Mouse (Mus musculus): ENCODE data around the gene Tbc1d8.

Tbc1d8 gene

DNA sequence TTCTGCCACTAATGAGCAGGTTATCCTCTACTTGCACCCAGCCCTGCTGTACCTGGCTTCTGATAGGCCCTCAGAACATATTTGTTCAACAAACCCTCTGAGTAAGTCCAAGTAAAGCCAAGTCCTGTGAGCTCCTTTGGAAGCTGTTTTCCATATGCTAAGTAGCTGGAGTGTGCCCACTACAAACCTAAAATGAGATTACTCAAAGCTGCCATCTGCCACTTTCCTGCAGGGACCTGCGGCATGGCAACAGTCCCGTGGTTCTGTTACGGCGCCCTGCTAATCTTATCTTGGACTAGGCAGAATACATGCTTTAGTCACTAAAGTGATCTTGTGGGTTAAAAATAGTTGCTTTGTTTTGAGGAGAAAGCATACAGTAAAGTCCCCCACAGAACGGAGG lies 32.4 kb downstream of the Tbc1d8 start:
- DNase-seq (ENCODE audit: low spot score), result no peak

DNA sequence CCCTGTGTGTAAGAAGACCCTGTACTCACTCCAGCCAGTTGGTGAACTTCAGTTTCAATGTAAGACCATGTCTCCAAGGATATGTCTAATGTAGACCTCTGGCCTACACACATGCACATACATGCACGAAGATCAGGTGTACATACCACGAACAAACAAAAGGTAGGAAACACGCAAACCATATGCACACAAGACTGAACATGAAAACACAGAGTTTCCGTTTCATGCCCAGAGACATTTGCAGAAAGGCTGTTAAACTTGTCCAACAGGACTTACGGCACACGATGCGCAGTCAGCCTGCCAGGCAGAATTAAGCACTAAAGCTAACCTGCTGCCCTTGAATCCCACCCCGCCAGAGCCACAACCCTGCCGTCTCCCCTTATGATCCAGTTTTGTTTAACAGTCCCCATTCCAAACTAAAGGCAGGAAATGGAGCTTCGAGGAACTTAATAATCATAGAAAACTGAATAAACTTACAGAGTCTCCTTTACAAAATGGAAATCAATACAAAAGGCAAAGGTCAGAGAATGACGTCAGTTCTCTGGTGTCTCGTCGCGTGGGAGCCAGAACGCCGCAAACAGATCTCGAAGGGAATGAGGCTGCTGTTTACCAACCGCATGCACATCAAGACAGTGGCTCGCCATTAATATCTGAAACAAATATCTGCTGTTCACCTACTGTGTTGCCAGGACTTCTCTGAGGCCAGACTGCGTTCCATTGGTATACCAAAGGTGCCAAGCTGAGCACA lies 33.1 kb downstream of the Tbc1d8 start:
- no peak for DNase-seq (ENCODE audit: low spot score)

DNA sequence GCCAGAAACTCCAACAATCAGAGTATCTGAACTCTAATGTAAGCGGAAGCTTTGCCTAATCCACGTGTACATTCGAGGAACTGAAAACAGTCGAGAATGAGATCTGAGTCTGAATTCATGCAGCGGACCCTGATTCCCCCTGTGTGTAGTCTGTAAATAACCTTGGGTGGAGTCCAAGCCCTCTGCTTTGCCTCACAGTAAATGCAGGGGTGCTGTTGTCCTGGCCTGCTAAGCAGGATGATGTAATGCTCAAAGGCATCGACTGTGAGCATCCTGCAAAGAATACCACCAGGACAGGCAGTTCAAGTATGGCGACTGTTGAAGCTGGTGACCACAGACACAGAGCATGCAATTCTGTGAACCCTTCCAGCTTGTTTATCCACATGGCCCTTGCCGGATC lies 34.8 kb downstream of the Tbc1d8 start:
- DNase-seq (ENCODE audit: low spot score), result no peak

DNA sequence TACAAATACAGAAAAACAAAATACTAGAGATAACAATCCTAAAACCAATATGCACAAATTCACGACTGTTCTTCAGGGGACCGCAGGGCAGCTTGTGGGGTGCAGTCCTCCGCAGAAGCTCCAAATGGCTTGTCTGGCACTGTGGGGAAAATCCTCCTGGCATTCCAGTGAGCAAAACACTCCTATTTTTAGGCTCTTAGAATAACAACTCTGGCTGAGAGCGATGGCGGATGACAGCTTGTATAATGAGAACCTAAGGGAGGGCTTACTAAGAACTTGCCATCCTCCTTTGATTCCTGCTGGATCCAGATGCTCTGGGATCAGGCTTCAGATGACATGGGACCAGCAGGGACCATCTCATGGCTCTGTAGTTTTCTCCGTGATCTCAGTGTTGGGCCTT lies 36.9 kb downstream of the Tbc1d8 start:
- no peak for DNase-seq (ENCODE audit: low spot score)

DNA sequence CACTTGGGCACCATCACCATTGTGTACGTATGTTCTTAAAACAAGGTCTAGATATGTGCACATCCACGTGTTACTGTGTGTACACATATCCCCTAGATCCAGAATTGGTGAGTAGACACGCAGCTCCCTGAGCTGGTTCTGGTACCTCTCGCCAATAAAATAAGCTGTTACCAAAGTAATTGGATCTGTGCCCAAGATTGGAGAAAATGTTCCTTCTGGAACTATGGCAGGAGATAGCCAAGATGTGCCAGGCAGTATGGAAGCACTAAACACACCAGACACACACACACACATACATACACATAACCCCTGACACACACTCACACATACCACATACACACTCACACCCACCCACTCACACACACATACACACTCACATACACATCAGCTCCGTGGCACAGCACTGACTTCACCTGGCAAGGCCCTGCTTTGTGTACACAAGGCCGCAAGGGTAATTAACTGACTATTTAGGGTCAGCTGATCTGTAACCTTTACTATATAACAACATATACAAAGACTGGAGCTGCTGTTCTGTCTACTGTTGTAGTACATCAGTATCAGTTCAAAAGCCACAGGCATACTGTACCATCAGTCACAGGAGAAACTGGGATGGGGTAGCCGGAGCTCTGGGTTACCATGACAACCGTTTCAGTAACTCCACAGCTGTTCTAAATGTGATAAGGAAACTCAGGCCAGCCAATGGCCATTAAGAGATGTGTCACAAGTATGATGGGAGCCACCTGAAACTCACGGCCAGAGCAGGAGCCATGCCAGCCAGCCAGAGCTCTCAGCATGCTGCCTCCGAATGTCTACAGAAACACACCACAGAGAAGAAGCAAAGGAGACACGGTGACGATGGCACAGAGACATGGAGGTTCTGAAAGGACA lies 38.6 kb downstream of the Tbc1d8 start:
- no peak for DNase-seq (ENCODE audit: low spot score)

DNA sequence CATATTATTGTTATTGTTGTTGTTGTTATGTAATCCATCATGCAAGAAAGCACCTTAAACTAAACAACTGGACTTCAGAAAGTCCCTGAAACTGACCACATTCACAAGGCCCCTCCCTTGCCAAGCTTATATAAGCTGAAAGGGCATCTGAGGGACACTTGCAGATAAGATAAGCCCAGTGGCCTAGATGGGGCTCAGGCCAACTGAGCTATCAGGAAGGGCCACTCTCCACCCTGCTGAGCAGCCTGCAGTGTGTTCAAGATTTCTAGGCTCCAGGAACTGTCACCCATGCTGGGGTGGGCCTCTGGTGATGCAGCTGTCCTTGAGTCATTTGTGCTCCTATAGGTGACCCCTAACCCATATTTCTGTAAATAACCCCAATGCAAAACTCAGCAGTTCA lies 39.9 kb downstream of the Tbc1d8 start:
- DNase-seq (ENCODE audit: low spot score), result no peak

DNA sequence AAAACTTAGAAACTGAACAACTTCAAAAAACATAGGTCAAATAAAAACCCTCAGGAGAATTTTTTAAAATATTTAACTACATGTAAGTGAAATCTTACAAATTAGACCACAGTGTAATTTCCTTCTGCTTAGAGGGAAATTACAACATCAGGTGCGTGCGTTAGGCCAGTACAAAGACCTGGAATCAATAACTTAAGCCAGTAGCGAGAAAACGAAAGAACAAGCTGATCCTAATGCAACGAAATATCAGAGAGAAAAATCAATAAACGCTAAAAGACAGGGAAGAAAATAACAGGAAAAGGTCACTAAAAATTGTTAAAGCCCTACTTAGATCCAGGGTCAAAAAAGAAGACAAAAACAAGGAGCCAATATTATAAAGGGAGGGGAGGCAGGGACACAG lies 44.3 kb downstream of the Tbc1d8 start:
- DNase-seq (ENCODE audit: low spot score), result no peak

DNA sequence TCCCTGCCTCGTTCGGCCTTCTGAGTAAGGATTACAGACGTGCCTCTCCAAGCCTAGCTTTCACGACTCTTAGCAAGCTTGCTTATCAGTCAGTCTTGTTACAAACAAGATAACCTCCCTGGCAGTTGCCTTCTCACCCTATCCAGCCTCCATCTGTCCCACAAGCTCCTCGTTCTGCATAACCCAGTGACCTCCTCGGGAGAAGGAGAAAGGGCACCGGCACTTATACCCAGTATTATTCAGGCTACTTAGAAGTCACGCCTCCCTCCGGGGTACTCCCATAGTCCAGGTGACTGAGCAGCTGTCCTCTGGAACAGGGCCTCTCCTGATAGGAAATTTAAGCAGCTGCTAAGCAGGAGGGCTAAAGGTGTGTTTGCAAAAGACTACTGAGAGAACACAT lies 48.5 kb downstream of the Tbc1d8 start:
- DNase-seq (ENCODE audit: low spot score), result no peak

DNA sequence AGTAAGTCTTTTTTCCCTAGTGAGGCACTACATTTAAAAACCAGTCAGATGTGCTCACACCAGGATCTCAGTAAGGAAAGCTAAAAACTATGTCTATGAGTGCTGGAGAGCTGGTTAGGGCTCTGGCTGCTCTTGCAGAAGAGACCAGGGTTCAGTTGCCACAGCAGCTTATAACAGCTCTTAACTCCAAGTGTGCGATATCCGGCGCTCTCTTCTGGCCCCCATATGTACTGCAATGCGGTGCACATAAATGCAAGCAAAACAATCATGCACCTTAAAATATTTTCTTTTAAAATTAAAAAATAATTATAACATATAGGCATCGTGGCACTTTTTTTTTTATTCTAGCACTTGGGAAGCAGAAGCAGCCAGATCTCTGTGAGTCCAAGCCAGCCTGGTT lies 49.5 kb downstream of the Tbc1d8 start:
- DNase-seq (ENCODE audit: low spot score), result no peak

DNA sequence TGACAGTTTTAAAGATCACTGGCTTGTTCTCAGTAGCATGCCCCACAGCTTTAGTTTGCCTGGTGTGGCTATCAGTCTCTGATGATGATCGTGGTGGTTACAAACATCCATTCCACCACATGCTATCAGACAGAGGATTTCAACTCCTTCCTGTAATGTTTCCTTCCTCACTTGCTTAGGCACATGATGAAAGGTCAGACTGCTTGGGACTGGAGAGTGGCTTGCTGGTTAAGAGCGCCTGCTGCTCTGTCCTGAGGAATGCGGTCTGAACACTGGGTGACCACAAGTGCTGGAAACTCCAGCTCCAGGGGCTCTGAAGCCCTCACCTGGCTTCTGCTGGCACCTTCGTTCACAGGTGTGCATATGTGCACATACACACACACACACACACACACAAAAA lies 50.3 kb downstream of the Tbc1d8 start:
- peak; percentile 55 for DNase-seq (ENCODE audit: low spot score)

DNA sequence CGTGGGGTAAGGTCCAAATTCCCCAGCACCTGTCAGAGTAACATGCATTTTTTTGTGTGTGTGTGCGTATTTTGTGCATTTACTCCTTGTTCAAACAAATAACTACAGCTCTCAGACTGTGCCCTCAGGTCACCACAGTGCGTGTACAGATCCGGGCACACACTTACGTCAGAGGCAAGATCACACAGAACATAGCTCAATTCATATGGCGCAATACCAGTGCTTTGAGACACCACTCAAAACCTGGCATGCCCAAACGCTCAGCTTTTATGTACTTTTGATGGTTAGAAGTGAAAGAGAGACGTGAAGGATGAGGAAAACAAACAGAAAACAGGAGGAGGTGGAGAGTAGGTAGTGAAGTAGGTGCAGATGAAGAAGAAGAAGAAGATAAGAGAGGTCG lies 53.1 kb downstream of the Tbc1d8 start:
- DNase-seq (ENCODE audit: low spot score), result peak; percentile 74

DNA sequence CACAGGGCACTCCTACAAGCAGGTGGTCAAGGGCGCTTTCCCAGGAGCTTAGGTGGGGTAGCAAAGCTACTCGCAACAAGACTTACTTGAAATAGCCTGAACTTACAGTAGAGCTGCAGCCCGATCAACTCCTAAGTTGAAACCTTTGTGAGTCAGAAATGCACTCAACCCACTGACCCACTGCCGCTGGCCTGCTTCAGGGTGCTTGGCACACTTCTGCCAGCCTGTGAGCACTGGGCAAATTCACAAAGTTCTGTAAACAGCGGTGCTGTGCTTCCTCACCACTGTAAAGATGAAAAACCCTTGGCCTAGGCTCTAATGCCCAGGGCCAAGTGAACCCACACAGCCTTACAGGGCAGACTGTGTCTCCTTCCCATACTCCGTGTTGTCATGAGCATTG lies 57.6 kb downstream of the Tbc1d8 start:
- no peak for DNase-seq (ENCODE audit: low spot score)

DNA sequence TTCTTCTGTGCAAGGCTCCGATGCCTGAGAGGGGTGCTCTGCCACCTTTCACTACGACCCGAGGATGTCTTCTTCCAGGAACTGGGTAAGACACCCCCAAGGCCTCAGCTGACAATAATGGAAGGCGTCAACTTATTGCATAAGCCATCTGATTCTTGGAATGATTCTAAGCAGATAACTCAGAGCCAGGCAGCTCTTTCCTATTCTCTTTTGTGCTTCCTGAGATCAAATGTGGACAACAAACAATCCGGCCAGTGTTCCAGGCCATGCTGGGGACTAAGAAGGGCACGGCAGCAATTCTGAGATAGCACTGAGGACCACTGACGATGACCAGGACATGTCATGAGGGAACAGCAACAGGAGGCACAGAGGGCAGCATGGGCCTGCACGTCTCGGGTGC lies 59.7 kb downstream of the Tbc1d8 start:
- DNase-seq (ENCODE audit: low spot score), result peak; percentile 53

DNA sequence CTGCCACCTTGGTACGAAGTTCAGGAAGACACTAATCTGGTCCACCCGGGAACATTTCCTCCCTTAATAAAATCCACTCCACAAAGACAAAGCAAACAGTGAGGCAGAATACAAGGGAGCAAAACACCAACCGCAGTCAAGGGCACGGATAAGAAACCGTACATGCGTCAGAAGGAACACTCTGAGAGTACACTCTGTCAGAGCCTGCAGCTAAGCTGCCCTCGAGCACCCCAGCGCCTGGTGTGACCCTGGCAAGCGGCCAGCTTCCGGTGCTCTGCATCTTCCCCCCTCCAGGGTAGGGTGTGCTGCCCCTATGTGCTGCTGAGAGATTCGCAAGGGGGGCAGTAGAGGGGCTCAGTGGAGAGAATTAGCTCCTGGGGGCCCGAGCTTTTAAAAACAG lies 60.7 kb downstream of the Tbc1d8 start:
- DNase-seq (ENCODE audit: low spot score), result peak; percentile 88

DNA sequence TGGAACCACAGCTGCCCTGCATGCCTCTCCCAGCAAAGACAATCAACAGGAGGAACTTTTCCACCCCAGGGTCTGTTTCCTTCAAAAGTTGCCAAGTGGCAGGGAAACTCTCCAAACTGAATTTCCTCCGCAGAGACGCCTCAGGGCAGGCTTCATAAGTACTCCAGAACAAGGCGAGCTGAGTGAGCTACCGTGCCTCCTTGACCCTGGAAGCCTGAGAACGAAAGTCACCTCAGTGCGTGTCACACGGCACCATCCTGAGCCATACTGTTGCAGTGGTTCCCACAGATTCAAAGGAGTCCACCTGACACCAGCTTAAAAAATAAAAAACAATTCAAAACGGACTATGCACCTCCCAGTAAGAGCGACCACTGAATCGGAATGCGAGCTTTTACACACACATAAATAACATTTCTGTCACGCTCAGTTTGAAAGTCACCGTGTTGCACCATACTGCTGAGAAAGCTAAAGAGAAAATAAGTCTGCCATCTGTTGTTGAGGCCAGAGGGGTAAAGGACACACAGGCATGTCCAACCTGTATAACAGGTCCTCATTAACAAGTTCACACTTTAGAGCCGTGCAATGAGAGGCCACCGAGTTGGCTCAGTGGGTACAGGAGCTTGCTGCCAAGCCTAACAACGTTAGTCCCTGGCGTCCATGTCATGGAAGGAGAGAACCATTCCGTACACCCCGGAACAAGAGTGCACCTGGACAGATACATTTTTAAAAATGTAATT lies 68.3 kb downstream of the Tbc1d8 start:
- peak; percentile 62 for DNase-seq (ENCODE audit: low spot score)

DNA sequence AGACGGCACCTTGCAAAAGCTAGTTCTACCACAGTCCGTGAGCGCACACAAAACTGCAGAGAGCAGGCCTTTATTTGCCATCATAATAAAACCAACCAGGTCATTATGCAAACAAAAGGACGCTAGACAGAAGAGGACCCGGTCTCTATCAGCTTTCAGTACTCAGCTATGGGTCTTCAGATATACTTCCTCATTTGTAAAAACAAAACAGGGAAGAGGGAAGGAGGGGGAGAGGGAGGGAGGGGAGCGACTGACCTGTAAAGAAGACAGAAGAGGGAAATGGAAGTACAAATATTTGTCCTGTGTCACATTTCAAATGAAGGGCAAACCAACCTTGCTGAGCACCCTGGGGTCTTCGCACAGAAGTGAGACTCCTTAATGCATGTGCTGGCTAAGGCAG lies 69.9 kb downstream of the Tbc1d8 start:
- DNase-seq (ENCODE audit: low spot score), result no peak

DNA sequence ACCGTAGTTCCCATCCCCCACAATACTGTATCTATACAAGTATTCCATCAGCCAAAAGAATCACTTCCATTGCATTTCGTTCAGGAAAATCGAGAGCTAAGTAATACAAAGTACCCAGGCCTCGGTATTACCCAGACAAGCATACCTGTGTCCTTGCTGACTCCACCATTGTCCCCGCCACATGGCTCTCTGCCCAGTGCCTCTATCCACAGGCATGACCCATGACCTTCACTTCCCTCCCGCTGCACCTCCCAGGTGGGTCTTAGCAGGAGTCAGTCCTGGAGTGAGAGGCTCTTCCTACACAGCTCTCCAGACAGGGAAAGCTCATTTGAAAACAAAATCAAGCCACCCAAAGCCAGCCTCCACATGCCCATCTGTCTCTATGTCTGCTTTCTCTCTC lies 70.4 kb downstream of the Tbc1d8 start:
- no peak for DNase-seq (ENCODE audit: low spot score)

DNA sequence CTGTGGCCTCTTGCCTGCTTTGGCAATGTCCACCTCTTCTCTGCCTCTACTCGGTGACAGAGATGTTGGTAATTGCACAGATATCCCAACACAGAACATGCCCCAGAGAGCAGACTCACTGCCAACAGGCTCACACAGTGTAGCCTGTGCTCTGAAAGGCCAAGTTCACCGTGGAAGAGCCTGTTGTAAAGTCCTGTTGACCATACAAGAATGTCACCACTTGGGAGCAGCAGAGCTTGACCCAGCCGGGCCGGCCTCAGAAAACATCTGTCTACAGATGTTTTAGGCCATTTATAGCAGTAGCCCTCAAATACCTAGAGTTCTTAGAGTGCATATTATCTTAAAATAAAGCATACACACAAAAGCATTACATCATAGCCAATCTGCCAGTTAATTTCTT lies 71.4 kb downstream of the Tbc1d8 start:
- DNase-seq (ENCODE audit: low spot score), result no peak

DNA sequence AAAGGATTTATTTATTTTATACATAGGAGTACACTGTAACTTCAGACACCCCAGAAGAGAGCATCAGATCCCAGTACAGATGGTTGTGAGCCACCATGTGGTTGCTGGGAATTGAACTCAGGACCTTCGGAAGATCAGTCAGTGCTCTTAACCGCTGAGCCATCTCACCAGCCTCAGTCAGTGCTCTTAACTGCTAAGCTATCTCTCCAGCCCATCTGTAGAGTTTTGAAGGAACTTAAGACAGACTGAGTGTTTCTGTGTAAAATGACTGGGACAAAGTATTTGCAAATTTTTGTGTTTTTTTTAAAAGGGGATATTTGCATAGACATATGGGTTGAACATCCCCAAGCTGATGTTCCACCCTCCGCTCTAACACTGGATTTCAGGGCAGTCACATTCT lies 78.4 kb downstream of the Tbc1d8 start:
- no peak for DNase-seq (ENCODE audit: low spot score)

DNA sequence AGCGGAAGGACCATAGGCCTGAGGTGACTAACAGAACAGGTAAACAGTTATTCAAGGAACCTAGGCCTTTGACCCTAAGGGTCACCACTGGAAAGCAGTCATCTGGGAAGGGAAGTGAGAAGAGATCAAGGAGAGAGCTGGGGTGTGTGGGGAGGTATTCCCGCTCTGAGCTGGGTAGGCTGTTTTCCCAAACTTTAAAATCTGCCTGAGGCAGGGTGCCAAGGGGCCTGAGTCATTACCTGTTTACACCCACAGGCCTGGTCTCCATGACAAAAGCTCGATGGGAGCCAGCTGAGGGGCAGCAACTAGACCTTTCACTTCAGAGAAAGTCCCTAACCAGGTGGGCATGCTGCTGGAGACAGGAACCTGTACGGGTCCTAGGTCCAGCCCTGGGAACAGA lies 79.3 kb downstream of the Tbc1d8 start:
- DNase-seq (ENCODE audit: low spot score), result peak; percentile 45

DNA sequence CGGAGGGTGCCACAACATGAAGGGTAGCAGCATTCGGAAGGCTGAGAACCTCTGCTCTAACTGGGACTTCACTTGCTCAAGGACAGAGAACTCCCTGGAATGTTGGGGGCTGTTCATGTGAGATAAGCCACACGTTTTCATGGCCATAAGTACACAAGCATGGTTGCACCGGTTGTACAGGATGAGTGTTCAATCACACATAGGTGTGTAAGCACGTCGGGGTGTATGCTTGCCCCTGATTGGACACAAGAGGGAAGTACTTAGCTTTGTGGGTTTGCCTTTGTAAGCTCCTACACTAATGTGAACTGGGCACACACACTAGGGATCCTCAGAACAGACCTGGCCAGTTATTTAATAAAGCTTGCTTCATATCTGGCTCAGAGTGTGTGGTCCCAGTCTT lies 80.3 kb downstream of the Tbc1d8 start:
- no peak for DNase-seq (ENCODE audit: low spot score)

DNA sequence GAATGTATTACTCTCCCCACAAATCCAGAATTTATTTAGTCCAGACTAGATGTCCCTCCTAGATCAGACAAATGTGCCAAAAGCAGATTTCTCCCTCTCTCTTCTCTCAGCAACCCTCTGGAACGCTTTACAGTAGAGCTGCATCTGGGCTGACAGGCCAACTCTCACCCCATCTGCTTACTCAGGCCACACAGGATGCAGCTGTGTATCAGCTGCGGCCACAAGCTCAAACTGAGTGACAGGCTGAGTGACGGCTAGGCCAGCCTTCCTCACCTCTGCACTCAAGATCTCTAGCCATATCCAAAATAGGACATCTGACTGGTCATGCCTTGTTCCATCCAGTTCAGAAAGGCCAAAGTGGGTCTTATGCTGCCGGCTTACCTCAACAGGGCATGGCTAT lies 82.2 kb downstream of the Tbc1d8 start:
- DNase-seq (ENCODE audit: low spot score), result no peak

DNA sequence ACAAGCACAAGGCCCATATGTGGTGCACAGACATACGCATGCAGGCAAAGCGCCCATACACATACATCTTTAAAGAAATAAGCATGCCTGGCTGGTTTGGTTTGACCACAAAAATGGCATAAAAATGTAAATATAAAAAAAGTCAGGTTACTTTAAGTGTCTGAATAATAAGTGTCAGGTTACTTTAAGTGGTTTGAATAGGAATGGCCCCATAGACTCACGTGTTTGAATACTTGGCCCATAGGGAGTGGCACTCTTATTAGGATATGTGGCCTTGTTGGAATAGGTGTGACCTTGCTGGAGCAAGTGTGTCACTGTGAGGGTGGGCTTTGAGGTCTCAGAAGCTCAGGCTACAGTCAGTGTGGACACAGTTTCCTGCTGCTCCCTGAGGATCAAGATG lies 83.9 kb downstream of the Tbc1d8 start:
- no peak for DNase-seq (ENCODE audit: low spot score)

Data from lung, postnatal 25 days (tissue).